ENCODE assay signal across 12 mouse cellular contexts in the genomic region with DNA sequence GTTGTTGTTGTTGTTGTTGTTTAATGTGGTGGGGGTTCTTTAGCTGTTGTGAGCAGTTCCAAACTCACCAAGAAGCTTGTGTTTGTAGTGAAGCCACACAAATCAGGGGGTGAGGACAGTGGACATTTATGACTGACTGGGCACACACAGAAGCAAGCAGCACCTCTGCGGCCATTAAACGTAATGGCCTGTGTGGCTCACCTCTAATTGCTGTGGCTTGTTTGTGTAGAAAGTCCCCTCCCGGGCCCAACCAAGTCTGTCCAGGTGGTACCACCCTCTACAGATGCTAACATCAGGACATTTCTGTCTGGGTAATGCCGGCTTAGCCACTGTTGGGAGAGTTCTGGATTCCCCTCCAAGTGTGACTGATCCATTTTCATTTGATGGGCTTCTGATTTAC.
"Had no signal": no experiment of that assay in that cellular context is flagged by ENCODE, and none has a peak within 500 bp of the region (broad histone marks: within the 10 kb centered on the region; RNA-seq: fewer than 3 reads in every experiment).

No protein-coding gene starts in this region.

- H3K4me2 ChIP-seq: limb, embryonic 12.5 days; liver, embryonic 15.5 days; stomach, embryonic 15.5 days had no signal

- H3K27me3 ChIP-seq: limb, embryonic 12.5 days; liver, embryonic 15.5 days; stomach, embryonic 15.5 days had no signal

- H3K36me3 ChIP-seq: limb, embryonic 12.5 days; liver, embryonic 15.5 days; stomach, embryonic 15.5 days had no signal

- DNase-seq: kidney, adult 18-20 months; lung, adult 2 months; lung, postnatal 36 days; right cerebral cortex, postnatal 14 days; thymus, adult 18-20 months; thymus, postnatal 14 days had no signal

- H3K9ac ChIP-seq: limb, embryonic 12.5 days; liver, embryonic 15.5 days; stomach, embryonic 15.5 days had no signal

- ATAC-seq: hindbrain, embryonic 16.5 days; inflammation-experienced regulatory T-cells, adult 6 months; lung, postnatal 0 days had no signal

- H3K4me3 ChIP-seq: limb, embryonic 12.5 days; liver, embryonic 15.5 days; stomach, embryonic 15.5 days had no signal

- H3K27ac ChIP-seq: liver, embryonic 15.5 days had no signal

- H3K9me3 ChIP-seq: limb, embryonic 12.5 days; liver, embryonic 15.5 days; stomach, embryonic 15.5 days had no signal
